Mouse (Mus musculus) erythroblast, adult 5-6 weeks (primary cell): ENCODE results near the gene Specc1. TPM values are rescaled to one million over a fixed set of nuclear protein-coding genes. Genes with fewer than 3 reads are reported as not detected.

ENCODE experiments used
- ATAC-seq: replicated peaks from 2 replicates; pipeline ENCODE4 v1.8.0; 2016; ENCODE audit warnings: moderate number of reproducible peaks, mild to moderate bottlenecking, moderate TSS enrichment, inconsistent platforms; ENCODE audit not compliant: poor library complexity, low FRiP score, severe bottlenecking
- total RNA-seq, 2 experiments: library from RNA; stranded (forward) in 1 of 2; stranded (reverse) in 1 of 2; fragments of 150-400 nt in 1 of 2; fragments of 200-764, 138-1000 nt in 1 of 2; gene quantifications; 2 replicates each; pipeline versions ENCODE4 v1.2.3 to v1.2.4; 2015 to 2017; ENCODE audit warnings: low replicate concordance in 2 of 2

The Specc1 gene
- total RNA-seq, 2 experiments from 2014 or later = 950 to 2,020 TPM

GRCm38 (mm10) chr11:62266466-62267214 lies 310.1 kb downstream of the Specc1 start:
- no peak for ATAC-seq

DNA sequence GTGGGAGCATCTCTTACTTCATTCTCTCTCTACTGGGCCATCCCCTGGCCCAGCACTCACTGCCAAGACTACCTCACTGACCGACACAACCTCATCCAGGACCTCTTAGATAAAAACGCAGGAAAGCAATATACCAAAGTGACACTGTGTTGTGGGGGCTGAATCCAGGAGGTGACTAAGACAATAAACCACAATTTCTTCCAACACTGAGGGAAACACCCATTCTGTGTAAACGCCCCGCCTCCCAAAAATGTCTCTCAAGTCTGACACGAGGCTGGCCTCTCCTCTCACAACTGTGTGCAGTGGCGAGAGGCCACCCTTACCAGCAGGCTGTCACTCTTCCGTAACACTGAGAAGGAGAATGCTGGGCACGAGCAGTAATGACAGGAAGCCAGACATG lies 311.8 kb downstream of the Specc1 start:
- ATAC-seq = no peak

- ATAC-seq = no peak
These were observed 312.5 kb downstream of the Specc1 start for GRCm38 (mm10) chr11:62269097-62269496.

- no peak for ATAC-seq
These were observed 314.3 kb downstream of the Specc1 start for GRCm38 (mm10) chr11:62270851-62271250.

Other genes with a start within 250 kb of the Specc1 start
- gene Slc5a10, start 235.9 kb upstream of the Specc1 start, total RNA-seq (2015; ENCODE audit: low replicate concordance) = not detected in 2 replicates
- gene Slc5a10, start 235.9 kb upstream of the Specc1 start, total RNA-seq (2017; ENCODE audit: low replicate concordance) = not detected in 2 replicates
- 6.7 and 13.2 TPM in 2 replicates for gene Prpsap2, start 194.7 kb upstream of the Specc1 start, total RNA-seq (2015; ENCODE audit: low replicate concordance)
- gene Prpsap2, start 194.7 kb upstream of the Specc1 start, total RNA-seq (2017; ENCODE audit: low replicate concordance) = 12.3 and 14.1 TPM in 2 replicates
- gene Ulk2, start 101.7 kb upstream of the Specc1 start, total RNA-seq (2015; ENCODE audit: low replicate concordance) = 8.5 and 11.3 TPM in 2 replicates
- gene Ulk2, start 101.7 kb upstream of the Specc1 start, total RNA-seq (2017; ENCODE audit: low replicate concordance) = 6.0 and 7.5 TPM in 2 replicates
- 20.4 and 22.8 TPM in 2 replicates for gene Akap10, start 26.5 kb upstream of the Specc1 start, total RNA-seq (2015; ENCODE audit: low replicate concordance)
- gene Akap10, start 26.5 kb upstream of the Specc1 start, total RNA-seq (2017; ENCODE audit: low replicate concordance) = 18.3 and 20.4 TPM in 2 replicates